Mouse (Mus musculus) ES-E14 (cell line): ENCODE data around the gene Setd3. TPM values are rescaled to one million over a fixed set of nuclear protein-coding genes. Genes with fewer than 3 reads are reported as not detected.

Experiments used
- DNase-seq: peaks from one replicate; pipeline ENCODE4 v3.0.0-alpha.2; 2013; ENCODE audit warnings: low read depth, low spot score
- H3K27ac ChIP-seq: 2 replicates; pipeline ENCODE4 v1.5.1; 2012; ENCODE audit warnings: low read depth, mild to moderate bottlenecking, low read length, moderate library complexity, mixed read lengths; ENCODE audit not compliant: poor library complexity, insufficient read depth, severe bottlenecking
- H3K36me3 ChIP-seq: 2 replicates; pipeline ENCODE4 v1.6.1; 2012; ENCODE audit warnings: mild to moderate bottlenecking, low read length, moderate library complexity, mixed read lengths; ENCODE audit not compliant: control insufficient read depth, poor library complexity, insufficient read depth, severe bottlenecking
- H3K4me1 ChIP-seq, 2 experiments: fragments of 150-350 bp in 1 of 2; sonication (generic) in 1 of 2; 2 replicates each; pipeline ENCODE4 v1.6.1; 2012; ENCODE audit warnings: low read length in 2 of 2, mild to moderate bottlenecking in 1 of 2, mixed read lengths in 1 of 2; ENCODE audit not compliant: control insufficient read depth in 2 of 2, insufficient read depth in 2 of 2, poor library complexity in 1 of 2
- H3K4me3 ChIP-seq, 2 experiments: fragments of 150-350 bp in 1 of 2; sonication (generic) in 1 of 2; 2 replicates each; pipeline ENCODE4 v1.5.1; 2012; ENCODE audit warnings: low read length in 2 of 2, low read depth in 1 of 2, mild to moderate bottlenecking in 1 of 2, mixed read lengths in 1 of 2; ENCODE audit not compliant: insufficient read depth in 1 of 2, poor library complexity in 1 of 2, severe bottlenecking in 1 of 2
- H3K9ac ChIP-seq: 2 replicates; pipeline ENCODE4 v1.6.1; 2012; ENCODE audit warnings: low read depth, mild to moderate bottlenecking, low read length, mixed read lengths; ENCODE audit not compliant: poor library complexity, insufficient read depth, severe bottlenecking
- H3K9me3 ChIP-seq: fragments of 150-350 bp; sonication (generic); 2 replicates; pipeline ENCODE4 v1.6.1; 2012; ENCODE audit warnings: low read depth, mild to moderate bottlenecking, low read length; ENCODE audit not compliant: control insufficient read depth, insufficient read depth
- CHD2 ChIP-seq: IDR thresholded peaks from 2 replicates; pipeline ENCODE4 v1.6.1; 2014; ENCODE audit warnings: mild to moderate bottlenecking, low read depth, low read length, inconsistent platforms
- HCFC1 ChIP-seq: IDR thresholded peaks from 2 replicates; pipeline ENCODE4 v1.6.1; 2012; ENCODE audit warnings: low read length, inconsistent platforms, borderline replicate concordance; ENCODE audit not compliant: insufficient read depth
- MAFK ChIP-seq: IDR thresholded peaks from 2 replicates; pipeline ENCODE4 v1.6.1; 2014; ENCODE audit warnings: mild to moderate bottlenecking, low read depth, low read length, inconsistent platforms; ENCODE audit not compliant: insufficient read depth
- ZC3H11A ChIP-seq: IDR thresholded peaks from 2 replicates; pipeline ENCODE4 v1.6.1; 2012; ENCODE audit warnings: low read depth, mild to moderate bottlenecking, inconsistent platforms, low read length, borderline replicate concordance
- ZNF384 ChIP-seq: IDR thresholded peaks from 2 replicates; pipeline ENCODE4 v1.6.1; 2012; ENCODE audit warnings: low read depth, low read length, inconsistent platforms
- in situ Hi-C, 2 experiments: fragments of 600-800 bp; cut with MboI; formaldehyde crosslinking; loops; one replicate each; pipeline ENCODE4 v1.15.1; 2025; ENCODE audit warnings: low sequenced_read_pairs in 2 of 2, inconsistent platforms in 1 of 2; ENCODE audit not compliant: unreplicated experiment in 2 of 2
- total RNA-seq: library from RNA; depleted of rRNA; stranded (reverse); fragments of 300-350 nt; gene quantifications from 2 replicates; pipeline ENCODE4 v1.2.3, GENCODE M21; 2012

Gene Setd3
- total RNA-seq, 1 experiment, result 56.0 TPM

DNA sequence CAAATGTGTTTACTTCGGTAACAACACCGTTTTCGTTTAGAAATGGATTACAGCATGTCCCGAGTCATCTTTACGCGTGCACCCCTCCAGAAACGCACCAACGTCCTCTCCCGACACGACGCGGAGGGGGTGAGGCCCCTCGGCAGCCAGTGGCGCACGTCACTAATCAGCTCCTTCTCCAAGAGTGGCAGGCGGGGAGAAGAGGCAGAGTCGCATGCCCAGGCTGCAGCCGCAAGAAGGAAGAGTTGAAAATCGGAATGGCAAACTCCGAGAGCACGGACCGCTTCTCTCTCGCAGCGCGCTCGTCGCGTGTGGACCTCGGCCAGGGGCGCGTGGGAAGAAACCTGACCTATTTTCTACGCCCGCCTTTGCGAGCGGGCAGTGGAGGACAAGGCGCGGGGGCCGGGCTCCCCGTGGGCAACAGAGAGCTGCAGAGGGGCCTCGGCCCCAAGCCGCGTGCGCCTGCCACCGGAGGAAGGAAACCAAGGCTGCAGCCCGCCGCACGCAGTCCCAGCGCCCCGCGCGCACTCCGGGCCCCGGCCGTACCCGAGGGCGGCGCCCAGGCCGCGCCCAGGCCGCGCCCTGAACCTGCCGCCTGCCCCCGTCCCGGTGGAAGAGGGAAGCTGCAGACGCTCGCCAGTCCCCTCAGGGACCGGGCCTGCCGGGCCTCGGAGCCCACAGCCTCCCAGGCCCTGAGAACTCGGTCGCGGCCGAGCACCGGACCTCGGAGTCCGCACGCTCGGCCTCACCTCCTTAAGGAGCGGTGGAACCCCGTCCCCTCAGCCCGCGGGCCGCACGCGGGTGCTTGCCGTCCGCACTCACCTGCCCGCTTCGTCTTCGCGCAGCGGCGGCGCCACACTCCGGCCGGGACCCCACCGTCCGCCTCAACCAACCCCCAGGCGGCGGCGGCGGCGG is 526 bp downstream of the Setd3 start:
- in situ Hi-C loops, result no loop called here
- peak overlapping the region; percentile 52 for H3K27ac ChIP-seq
- H3K9me3 ChIP-seq, result no peaks in the 10 kb centered on the region
- H3K4me3 ChIP-seq, result peak overlapping the region; percentile 96 to 99
- peaks cover 3% of the 10 kb centered on the region; the same call in 1 of the 2 replicates for H3K36me3 ChIP-seq
- DNase-seq, result no peak
- peak overlapping the region; percentile 94 for H3K9ac ChIP-seq
- H3K4me1 ChIP-seq, result peaks cover 0 to 2% of the 10 kb centered on the region in 2 experiments; a peak in 1 of 4 replicates
- no peak for TF ChIP-seq MAFK
- TF ChIP-seq CHD2, result no peak
- TF ChIP-seq HCFC1, result peak; percentile 23; the same call in 1 of the 2 replicates
- no peak for TF ChIP-seq ZC3H11A
- TF ChIP-seq ZNF384, result no peak

DNA sequence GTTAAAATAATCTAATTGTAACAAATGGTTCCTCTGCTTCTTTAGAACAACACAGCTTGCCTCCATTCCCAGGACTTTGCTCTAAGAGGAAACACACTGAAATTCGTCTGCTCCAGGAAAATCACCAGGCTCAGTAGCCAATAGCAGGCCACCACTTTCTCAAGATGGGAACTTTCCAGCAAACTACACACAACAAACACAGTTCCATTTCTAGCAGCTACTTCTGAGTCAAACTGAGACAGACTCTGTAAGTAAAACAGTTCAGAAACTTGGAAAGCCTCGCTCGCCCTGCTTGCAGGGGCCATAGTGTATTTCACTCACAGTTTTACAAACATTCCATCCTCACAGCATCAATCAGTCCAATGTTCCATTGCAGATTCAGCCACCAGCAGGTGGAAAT is 2.7 kb downstream of the Setd3 start:
- in situ Hi-C loops, result no loop called here
- Histone ChIP-seq H3K4me3 (no peak overlapping the region), H3K27ac (no peak overlapping the region), H3K9ac (no peak overlapping the region), H3K4me1 (peaks cover 0 to 2% of the 10 kb centered on the region in 2 experiments; a peak in 1 of 4 replicates), H3K9me3 (no peaks in the 10 kb centered on the region), H3K36me3 (no peaks in the 10 kb centered on the region)
- TF ChIP-seq HCFC1, result no peak
- TF ChIP-seq CHD2, result no peak
- no peak for TF ChIP-seq ZNF384
- TF ChIP-seq MAFK, result no peak
- no peak for DNase-seq

DNA sequence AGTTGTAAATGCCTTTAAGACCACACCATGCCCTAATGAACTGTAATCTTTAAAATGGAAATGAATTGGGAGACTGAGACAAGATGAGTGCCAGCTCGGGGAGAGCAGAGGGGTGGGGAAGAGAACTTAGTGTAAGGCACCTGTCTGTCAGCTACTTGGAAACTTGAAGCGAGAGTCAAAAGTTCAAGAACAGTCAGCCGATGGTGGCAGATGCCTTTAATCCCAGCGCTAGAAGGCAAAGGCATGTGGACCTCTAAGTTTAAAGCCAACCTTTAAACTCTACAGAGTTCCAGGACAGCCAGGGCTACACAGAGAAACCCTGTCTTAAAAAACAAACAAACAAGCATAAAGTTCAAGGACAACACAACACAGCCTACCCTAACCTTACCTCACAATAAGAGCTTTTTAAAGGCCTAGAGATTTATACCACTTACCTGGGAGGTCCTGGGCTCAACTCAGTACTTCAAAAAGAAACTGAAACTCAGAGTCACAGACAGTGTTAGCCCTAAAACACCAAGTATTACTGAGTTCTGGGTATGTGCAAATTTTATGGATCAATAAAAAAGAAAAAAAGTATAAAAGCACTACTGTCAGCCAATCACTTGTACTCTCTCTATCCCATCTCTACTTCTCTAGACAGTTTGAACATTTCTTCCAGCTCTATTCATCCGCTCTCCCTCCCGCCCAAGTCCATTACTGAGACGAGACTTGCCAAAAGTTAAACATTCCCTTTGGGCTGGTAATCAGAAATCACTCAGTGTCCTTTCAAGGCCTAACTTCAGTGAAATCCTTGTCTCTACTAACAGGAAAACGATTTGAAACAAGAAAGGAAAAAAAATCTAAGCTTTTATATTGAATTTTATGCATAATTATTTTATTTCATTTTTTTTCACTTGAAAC is 4.3 kb downstream of the Setd3 start:
- no peak for DNase-seq
- in situ Hi-C loops, result no loop called here
- TF ChIP-seq HCFC1, result no peak
- TF ChIP-seq ZNF384, result no peak
- no peak for TF ChIP-seq CHD2
- no peak for TF ChIP-seq ZC3H11A
- no peak for TF ChIP-seq MAFK
- H3K4me3 ChIP-seq, result no peak overlapping the region
- H3K9me3 ChIP-seq, result no peaks in the 10 kb centered on the region
- H3K36me3 ChIP-seq, result no peaks in the 10 kb centered on the region
- H3K9ac ChIP-seq, result no peak overlapping the region
- H3K4me1 ChIP-seq, result no peaks in the 10 kb centered on the region; a peak in 1 of 4 replicates
- no peak overlapping the region for H3K27ac ChIP-seq

DNA sequence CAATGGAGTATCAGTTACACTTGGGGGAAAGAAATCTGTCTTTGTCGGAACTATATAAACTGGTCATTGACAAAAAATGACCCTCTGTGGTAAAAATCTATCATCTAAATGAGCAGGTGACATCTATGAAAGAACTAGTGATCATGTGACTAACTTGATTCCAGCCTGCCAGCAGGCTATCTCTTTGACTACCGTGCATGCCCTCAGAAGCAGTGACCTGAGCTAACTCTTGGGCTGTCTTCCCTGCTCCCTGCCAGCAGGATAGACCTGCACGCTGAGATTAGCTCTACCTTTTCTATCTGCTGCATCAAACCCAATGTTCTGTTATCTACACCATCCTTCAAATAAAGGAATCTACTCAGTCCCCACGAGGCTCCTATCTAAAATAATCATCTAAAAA is 6.5 kb downstream of the Setd3 start:
- H3K27ac ChIP-seq, result no peak overlapping the region
- in situ Hi-C loops, result no loop called here
- DNase-seq, result no peak
- H3K36me3 ChIP-seq, result no peaks in the 10 kb centered on the region
- H3K4me1 ChIP-seq, result no peaks in the 10 kb centered on the region
- H3K9ac ChIP-seq, result no peak overlapping the region
- no peaks in the 10 kb centered on the region for H3K9me3 ChIP-seq
- H3K4me3 ChIP-seq, result no peak overlapping the region
- TF ChIP-seq MAFK (no peak), CHD2 (no peak), HCFC1 (no peak), ZC3H11A (no peak), ZNF384 (no peak)
